Mouse (Mus musculus) gastrocnemius, postnatal 10 days (tissue): ENCODE results near the gene Mical2. TPM values are rescaled to one million over a fixed set of nuclear protein-coding genes. Genes with fewer than 3 reads are reported as not detected.

Experiments
- DNase-seq: peaks from one replicate; pipeline ENCODE4 v3.0.0; 2021; ENCODE audit warnings: mixed read lengths
- long read RNA-seq, 2 experiments: library from polyadenylated mRNA; stranded (forward); transcript quantifications; one replicate each; pipeline ENCODE4 v2.0.0; 2021
- total RNA-seq, 2 experiments: library from RNA; stranded (reverse); gene quantifications; 2 replicates each; pipeline ENCODE4 v1.2.3; 2021

Mical2 gene
- 10 to 100 TPM; 41.4 to 50.9 TPM for total RNA-seq
- long read RNA-seq, experiment 1, full-length matches to known transcripts, result 4 of 38 reads
- long read RNA-seq, experiment 1, partial matches to known transcripts, result 8 of 38 reads
- long read RNA-seq, experiment 1, other reads (novel, unspliced or antisense), result 26 of 38 reads
- long read RNA-seq, experiment 2, full-length matches to known transcripts, result 1 of 31 reads
- long read RNA-seq, experiment 2, partial matches to known transcripts, result 8 of 31 reads
- long read RNA-seq, experiment 2, other reads (novel, unspliced or antisense), result 22 of 31 reads

DNA sequence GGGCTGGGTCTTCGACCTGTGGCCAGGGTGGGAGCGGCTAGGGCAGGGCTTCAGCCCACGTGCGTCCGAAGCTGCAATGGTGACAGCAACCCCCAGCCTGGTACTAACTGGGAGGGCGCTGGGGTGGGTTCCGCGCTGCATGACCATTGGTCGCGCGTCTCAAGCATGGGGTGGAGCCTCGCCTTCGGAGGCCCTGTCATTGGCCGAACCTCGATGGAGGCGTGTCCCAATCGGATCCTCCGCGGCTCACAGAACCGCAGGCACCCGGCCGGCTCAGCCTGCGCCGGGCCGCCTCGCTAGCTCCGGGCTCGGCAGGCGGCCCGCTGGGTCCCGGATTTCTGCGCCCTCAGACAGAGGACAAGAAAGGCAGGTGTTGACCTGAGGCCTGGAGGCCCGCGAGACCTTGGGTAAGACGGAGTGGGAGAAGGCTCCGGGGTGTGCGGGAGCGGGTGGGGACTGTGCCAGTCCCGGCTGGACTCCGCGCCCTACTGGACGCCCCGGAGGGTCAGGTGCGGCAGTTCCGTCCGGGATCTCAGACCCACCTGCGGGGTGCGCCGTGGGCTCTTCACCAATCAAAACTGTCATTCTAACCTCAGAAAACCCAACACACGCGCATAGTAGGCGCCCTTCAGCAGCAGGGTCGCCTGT lies at the start of gene Mical2:
Mical2 (plus strand) TSS at position 242 of the 648 bp plus-strand sequence.
- DNase-seq, result peak; percentile 88

DNA sequence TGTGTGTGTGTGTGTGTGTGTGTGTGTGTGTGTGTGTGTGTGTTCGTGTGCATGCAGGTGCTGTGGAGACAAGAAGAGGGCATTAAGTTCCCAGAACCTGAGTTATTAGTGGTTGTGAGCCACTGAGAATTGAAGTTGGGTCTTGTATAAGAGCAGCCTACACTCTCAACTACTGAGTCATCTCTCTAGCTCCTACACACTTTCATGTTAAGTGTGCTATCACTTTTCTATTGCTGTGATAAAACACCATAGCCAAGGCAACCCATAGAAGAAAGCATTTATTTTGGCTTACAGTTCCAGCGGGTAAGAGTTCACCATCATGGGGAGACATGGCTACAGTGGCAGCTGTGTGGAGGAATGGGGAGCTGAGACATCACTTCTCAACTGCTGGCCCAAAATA lies 49.0 kb upstream of the Mical2 start:
- DNase-seq, result no peak

- DNase-seq, result peak; percentile 84
Measured at GRCm38 (mm10) chr7:112180235-112180705, 45.4 kb upstream of the Mical2 start.

DNA sequence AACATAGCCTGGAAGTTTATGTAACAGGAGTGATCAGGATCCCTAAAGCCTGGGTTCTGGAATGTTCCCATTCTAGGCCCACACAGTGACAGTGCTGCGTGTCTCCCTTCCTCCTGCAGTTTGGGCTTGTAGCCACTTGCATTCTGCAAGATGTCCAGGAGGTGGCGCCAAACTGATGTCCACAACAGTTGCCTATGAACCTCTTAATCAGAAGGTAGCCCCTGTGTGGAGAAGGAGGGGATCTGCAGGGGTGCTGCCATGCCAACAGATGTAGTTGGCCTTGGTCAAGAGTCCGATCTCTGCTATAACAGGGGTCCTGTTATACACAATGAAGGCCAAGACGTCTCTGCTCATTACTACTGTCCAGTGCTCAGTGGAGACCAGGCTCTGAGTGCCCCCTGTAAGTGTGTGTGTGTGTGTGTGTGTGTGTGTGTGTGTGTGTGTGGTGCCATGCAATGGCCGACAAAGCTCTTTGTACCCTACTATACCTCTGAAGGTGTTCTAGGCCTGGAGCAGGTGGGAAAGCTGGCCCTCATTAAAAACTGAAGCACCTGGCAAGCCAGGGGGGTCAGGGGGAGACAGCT lies 42.3 kb upstream of the Mical2 start:
- peak; percentile 87 for DNase-seq

DNA sequence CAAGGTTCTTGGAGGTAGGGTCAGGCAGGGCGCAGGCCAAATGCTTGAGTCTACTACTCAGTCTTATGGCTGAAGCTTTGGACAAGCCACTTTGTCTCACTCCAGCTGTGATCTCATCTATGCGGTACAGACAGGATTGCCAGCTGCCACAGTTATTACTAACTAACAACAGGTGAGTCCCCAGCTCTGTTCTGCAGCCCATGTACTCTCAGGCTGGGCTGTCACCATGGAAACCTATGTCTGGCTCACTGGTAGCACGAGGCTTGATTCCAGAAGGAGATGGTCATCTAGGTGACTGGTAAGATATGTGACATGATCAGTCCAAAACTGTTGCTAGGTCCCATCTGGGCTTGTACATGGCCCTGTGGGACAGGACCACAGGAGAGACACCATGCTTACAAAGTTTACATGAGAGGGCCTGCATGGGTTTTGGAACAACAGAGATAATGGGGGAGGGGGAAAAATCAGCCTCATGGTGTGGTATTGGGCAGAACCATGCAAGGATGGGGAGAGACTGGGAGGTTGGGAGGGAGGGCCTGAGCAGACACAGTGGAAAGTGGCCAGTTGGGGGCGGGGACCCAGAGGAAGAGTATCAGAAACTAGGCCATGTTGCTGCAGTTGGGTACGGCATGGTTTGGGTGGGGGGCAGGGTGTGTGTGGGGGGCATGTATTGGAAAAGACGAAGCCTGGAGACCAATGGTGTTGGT lies 41.0 kb upstream of the Mical2 start:
- DNase-seq, result peak; percentile 25

GRCm38 (mm10) chr7:112185226-112185745 lies 40.4 kb upstream of the Mical2 start:
- peak; percentile 47 for DNase-seq

- DNase-seq, result no peak
Measured at GRCm38 (mm10) chr7:112186871-112187270, 38.8 kb upstream of the Mical2 start.

GRCm38 (mm10) chr7:112187536-112188459 lies 37.9 kb upstream of the Mical2 start:
- DNase-seq, result no peak

- peak; percentile 48 for DNase-seq
Measured at GRCm38 (mm10) chr7:112192237-112192636, 33.4 kb upstream of the Mical2 start.

DNA sequence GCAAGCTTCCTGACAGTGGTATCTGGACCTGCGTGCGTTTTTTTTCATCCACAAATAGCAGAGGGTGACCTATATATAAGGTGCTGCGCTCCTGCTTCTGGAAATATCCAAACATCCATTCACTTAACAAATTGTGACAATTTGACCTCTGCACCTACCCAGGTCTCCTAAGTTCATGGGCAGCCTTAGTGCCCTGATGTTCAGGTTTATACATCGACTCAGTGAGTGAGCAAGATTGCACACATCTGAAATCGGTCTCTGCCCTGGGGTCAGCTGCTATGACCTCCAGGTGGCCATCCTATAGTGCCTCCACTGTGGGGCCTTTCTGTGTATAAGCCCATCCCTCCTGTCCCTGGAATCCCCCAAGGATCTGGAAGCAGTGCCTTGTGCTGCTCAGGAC lies 32.9 kb upstream of the Mical2 start:
- DNase-seq, result no peak

DNA sequence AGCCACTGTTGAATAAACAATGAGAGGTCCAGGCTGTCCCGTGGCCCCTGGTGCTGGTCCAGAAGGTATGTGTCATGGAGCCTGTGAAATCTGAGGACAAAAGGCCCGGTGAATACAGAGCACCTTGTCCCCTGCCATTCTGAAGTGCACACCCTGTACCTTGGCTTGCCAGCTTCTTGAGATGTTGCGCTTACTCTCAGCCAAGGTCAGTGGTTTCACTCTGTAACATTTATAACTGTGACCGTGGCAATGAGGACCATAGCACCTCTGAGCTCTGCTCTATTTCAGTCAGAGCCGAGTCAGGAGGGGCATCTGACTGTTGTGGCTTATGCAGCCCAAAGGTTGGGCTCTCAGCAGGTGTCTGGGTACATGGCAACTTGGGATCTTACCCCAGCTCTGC lies 31.4 kb upstream of the Mical2 start:
- DNase-seq, result no peak

GRCm38 (mm10) chr7:112197461-112197860 lies 28.2 kb upstream of the Mical2 start:
- DNase-seq, result no peak

DNA sequence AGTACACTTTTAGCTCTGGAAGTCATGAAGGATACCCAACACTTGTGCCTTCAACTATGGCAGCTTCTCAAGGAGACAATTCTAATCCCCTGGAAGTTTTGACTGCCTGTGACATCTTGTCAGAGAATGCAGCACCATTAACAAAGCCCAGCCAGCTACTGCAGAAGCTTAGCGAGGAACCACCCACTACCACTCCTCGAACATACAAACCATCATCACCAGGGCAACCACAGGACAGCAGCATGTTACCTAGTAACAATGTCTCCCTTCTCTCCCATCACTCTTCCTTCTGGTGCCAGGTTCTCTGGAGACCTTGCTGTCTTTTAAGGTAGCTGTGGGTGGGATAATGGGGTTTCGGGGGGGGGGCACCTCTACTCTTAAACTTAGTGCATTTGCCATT lies 26.3 kb upstream of the Mical2 start:
- DNase-seq, result no peak

GRCm38 (mm10) chr7:112200761-112201160 lies 24.9 kb upstream of the Mical2 start:
- no peak for DNase-seq

DNA sequence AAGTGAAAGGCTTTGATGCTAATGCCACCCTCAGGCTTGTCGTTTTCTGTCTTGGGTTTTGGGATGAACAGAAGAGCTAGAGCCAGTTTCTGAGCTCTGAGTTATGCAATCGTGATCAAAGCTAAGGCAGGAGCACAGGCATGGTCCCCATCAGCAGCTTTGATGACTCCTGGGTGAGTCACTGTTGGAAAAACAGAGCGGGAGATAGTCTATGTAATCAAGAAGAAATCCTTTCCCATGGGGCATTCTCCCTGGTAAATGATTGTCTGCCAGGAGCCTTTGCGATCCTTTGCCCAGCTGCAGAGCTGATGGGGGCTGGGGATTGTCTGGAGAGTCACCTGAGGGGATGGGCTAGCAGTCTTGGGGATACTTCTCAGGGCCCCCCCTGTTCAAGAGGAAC lies 23.5 kb upstream of the Mical2 start:
- no peak for DNase-seq

DNA sequence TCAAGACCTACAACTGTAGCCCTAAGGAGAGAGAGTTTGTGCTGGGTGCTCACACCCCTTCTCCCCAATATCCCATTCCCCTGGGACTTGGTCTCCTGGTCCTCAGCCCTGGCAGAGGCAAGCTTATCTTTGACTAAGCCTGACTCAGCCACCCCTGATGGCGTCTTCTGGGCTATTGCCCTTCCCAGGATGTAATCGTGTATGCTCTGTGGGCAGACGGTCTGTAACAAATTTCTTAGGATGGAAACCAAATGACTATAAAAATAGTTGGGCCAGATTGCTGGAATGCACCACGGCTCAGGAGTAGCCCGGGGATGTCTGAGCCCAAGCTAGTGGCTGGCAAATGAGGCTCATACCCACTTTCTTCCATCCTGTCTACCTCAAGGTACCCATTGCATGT lies 22.8 kb upstream of the Mical2 start:
- no peak for DNase-seq

GRCm38 (mm10) chr7:112203937-112204336 lies 21.7 kb upstream of the Mical2 start:
- DNase-seq, result no peak

DNA sequence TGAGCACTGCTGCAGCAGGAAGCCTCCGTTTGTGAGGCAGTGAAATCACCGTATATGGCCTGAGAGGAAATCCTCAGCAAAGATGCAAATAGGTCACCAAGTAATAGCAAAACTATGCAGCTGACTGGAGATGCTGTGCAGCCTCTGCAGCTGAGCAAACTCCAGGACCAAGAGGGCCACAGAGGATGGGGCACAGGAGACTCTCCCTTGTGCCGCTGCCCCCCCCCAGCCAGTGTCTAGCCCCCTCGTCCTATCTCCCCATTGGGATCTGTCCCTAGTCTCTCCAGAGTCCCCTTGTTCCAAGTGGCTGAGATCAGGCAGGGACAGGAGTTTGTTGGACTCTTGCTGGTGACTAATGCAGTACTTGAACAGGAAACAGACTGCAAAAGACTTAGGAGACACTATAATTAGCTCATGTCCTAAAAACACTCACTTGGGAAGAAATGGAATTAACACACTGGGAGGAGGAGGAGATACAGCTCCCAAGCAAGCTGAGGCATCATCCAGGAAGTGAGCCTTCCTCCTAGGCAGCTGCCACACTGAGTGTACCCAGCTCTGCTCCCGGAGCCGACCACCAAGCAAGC lies 21.2 kb upstream of the Mical2 start:
- no peak for DNase-seq

GRCm38 (mm10) chr7:112205513-112205912 lies 20.1 kb upstream of the Mical2 start:
- no peak for DNase-seq

- DNase-seq, result no peak
Measured at GRCm38 (mm10) chr7:112207717-112208116, 17.9 kb upstream of the Mical2 start.
